Mouse (Mus musculus) forebrain, embryonic 13.5 days (tissue): Measurements from ENCODE around the gene Clspn. TPM values are rescaled to one million over a fixed set of nuclear protein-coding genes. Genes with fewer than 3 reads are reported as not detected.
"Not testable (repeated sequence)": the region's sequence is repeated elsewhere in the genome, so short reads cannot be mapped to it uniquely, and the experiment has no call there.

Experiments
- ATAC-seq: fragments of 200-750 bp; cut with Nextera tagmentation; 2 replicates; pipeline ENCODE4 v1.8.0; 2017
- H3K27ac ChIP-seq: fragments of 300-500 bp; sonication (generic); 2 replicates; pipeline ENCODE4 v1.5.1; 2015; ENCODE audit warnings: inconsistent platforms, mild to moderate bottlenecking, moderate library complexity
- H3K27me3 ChIP-seq: fragments of 300-500 bp; sonication (generic); 2 replicates; pipeline ENCODE4 v1.6.1; 2015; ENCODE audit warnings: mild to moderate bottlenecking, inconsistent platforms
- H3K36me3 ChIP-seq: fragments of 300-500 bp; sonication (generic); 2 replicates; pipeline ENCODE4 v1.6.1; 2015; ENCODE audit warnings: mild to moderate bottlenecking, inconsistent platforms; ENCODE audit not compliant: poor library complexity, severe bottlenecking
- H3K4me1 ChIP-seq: fragments of 300-500 bp; sonication (generic); 2 replicates; pipeline ENCODE4 v1.6.1; 2015; ENCODE audit warnings: inconsistent platforms
- H3K4me2 ChIP-seq: fragments of 300-500 bp; sonication (generic); 2 replicates; pipeline ENCODE4 v1.6.1; 2015; ENCODE audit warnings: inconsistent platforms, mild to moderate bottlenecking, moderate library complexity
- H3K4me3 ChIP-seq: fragments of 300-500 bp; sonication (generic); 2 replicates; pipeline ENCODE4 v1.5.1; 2015; ENCODE audit warnings: mild to moderate bottlenecking, inconsistent platforms
- H3K9ac ChIP-seq: fragments of 300-500 bp; sonication (generic); 2 replicates; pipeline ENCODE4 v1.6.1; 2015; ENCODE audit warnings: mild to moderate bottlenecking, inconsistent platforms
- H3K9me3 ChIP-seq: fragments of 300-500 bp; sonication (generic); replicated peaks from 2 replicates; pipeline ENCODE4 v1.6.1; 2016; ENCODE audit warnings: inconsistent platforms
- WGBS: fragments of 180-500 bp; shearing (Covaris S2); methylation state at CpG from one replicate; pipeline ENCODE4 v1.1.7; 2015; 5-methylcytosine and 5-hydroxymethylcytosine counted together
- polyA plus RNA-seq: library from polyadenylated mRNA; unstranded; fragments of >200 nt; fragmentation: Nextera tagmentation; extraction: Ambion mirVana; gene quantifications from 2 replicates; pipeline ENCODE4 v1.2.1, GENCODE M21; 2015

Clspn gene
- polyA plus RNA-seq, result 41.9 and 43.3 TPM in 2 replicates

GRCm38 (mm10) chr4:126556809-126557711 lies at the start of gene Clspn:
Clspn (plus strand) TSS chr4:126556935.
- WGBS, result under 1% methylated on average over 54 of the region's 54 CpGs
- Histone ChIP-seq H3K4me3 (peak within 1 kb of the TSS; percentile 54), H3K9me3 (no peaks in the 10 kb centered on the region), H3K36me3 (peaks cover 20% of the 10 kb centered on the region), H3K4me2 (peak within 1 kb of the TSS; percentile 64), H3K27me3 (no peaks in the 10 kb centered on the region), H3K4me1 (peaks cover 16% of the 10 kb centered on the region), H3K9ac (peak within 1 kb of the TSS; percentile 64), H3K27ac (peak within 1 kb of the TSS; percentile 60)
- peak; percentile 97 for ATAC-seq

DNA sequence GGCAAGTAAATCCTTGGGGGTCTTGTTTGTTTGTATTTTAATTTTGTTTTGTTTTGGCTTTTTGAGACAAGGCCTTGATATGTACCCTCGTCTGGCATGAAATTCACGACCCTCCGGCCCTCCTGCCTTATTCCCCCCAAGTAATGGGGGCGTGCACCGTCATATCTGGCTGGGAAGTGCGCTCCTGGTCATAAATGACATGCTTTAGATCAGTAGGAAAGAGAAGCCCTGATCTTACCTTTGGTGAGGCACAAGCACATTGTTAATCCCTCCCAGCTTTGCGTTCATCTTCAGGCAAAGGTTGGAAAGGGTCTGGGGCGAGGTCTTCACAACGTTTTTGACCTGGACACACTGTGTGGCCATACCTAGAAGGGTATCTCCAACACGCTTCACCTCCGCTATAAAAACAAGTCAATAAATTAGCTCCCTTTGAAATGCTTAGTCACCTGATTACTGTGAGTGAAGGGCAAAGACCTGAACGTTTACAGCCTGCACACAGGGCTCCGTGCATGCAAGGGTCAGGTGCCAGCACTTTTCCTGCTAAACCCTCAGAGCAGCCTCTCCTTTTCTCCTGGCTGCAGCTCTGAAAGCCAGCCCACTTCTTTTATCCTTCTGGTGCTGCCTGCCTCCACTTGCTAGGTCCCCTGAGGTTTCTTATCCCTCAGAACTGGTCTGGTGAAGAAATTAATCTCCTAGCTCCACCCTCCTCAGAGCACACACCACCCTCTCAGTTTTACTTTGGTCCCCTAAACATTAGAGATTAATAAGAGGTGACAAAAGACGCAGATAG lies 48.4 kb upstream of the Clspn start:
- Histone ChIP-seq H3K27me3 (no peaks in the 10 kb centered on the region), H3K27ac (no peak overlapping the region), H3K9me3 (no peaks in the 10 kb centered on the region), H3K36me3 (peaks cover 64% of the 10 kb centered on the region), H3K4me3 (no peak overlapping the region), H3K4me2 (no peak overlapping the region), H3K4me1 (no peaks in the 10 kb centered on the region), H3K9ac (no peak overlapping the region)
- no peak for ATAC-seq
- WGBS, result 78% methylated on average over 14 of the region's 14 CpGs

- Histone ChIP-seq H3K4me2 (no peak overlapping the region), H3K9ac (no peak overlapping the region), H3K27me3 (no peaks in the 10 kb centered on the region), H3K36me3 (peaks cover 66% of the 10 kb centered on the region), H3K27ac (no peak overlapping the region), H3K4me3 (no peak overlapping the region), H3K4me1 (no peaks in the 10 kb centered on the region), H3K9me3 (no peaks in the 10 kb centered on the region)
- WGBS, result 96% methylated on average over 2 of the region's 2 CpGs
- no peak for ATAC-seq
These were observed 47.7 kb upstream of the Clspn start for GRCm38 (mm10) chr4:126509072-126509471.

DNA sequence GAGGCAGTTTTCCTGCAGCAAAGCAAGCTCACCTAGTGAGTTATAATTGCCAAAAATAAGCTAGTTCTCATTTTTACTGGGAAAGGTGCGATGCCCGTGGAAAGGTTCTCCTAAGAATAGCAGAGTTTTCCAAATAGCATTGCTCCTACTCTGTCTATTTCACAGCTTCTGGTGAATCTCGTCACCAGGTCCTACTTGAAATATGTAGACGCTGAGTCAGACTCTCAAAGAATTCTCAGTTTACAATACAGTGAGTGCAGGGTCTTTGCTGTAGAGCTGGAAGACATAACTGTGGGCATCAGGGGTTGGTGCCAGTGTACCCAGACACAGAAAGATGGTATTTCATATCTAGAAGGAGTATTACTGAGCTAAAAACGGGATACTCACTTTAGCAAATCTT lies 45.7 kb upstream of the Clspn start:
- H3K27ac ChIP-seq, result no peak overlapping the region
- H3K4me1 ChIP-seq, result no peaks in the 10 kb centered on the region
- no peaks in the 10 kb centered on the region for H3K27me3 ChIP-seq
- H3K4me3 ChIP-seq, result no peak overlapping the region
- no peak overlapping the region for H3K9ac ChIP-seq
- ATAC-seq, result no peak
- peaks cover 63% of the 10 kb centered on the region for H3K36me3 ChIP-seq
- 91% methylated on average over 5 of the region's 5 CpGs for WGBS
- H3K9me3 ChIP-seq, result no peaks in the 10 kb centered on the region
- no peak overlapping the region for H3K4me2 ChIP-seq

DNA sequence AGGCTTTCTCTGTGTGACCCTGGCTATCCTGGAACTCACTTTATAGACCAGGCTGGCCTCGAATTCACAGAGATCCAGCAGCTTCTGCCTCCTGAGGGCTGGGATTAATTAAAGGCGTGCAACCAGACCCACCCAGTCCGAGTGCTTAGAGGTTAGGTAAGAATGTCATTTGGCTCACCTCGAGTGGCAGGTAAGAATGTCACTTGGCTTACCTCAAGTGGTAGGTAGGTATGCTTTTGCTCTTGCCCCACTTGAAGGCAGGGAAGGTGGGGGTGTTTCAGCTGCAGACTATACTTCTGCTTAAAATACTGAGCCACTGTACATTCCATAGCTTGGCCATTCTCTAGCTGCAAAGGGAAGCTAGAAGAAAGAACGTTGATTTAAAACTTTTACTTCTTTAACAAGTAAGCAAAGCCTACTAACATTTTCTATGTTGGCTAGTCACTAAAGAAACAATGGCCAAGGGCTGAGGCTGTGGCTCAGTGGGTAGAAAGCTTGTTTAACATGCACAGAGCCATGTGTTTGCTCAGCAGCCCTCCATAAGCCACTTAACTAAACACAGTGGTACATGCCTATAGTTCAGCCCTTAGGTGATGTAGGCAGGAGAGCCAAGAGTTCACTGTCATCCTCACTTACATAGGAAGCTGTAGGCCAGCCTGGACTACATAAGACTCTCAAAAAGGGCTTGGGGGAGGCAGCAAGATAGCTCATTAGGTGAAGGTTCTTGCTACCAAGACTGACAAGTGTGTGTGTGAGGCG lies 44.2 kb upstream of the Clspn start:
- H3K27me3 ChIP-seq, result no peaks in the 10 kb centered on the region
- H3K9me3 ChIP-seq, result no peaks in the 10 kb centered on the region
- H3K4me2 ChIP-seq, result no peak overlapping the region
- ATAC-seq, result no peak
- H3K9ac ChIP-seq, result no peak overlapping the region
- H3K27ac ChIP-seq, result no peak overlapping the region
- peaks cover 59% of the 10 kb centered on the region for H3K36me3 ChIP-seq
- no peak overlapping the region for H3K4me3 ChIP-seq
- WGBS, result 87% methylated on average over 6 of the region's 6 CpGs
- no peaks in the 10 kb centered on the region for H3K4me1 ChIP-seq

GRCm38 (mm10) chr4:126526164-126526563 lies 30.6 kb upstream of the Clspn start:
- Histone ChIP-seq H3K9me3 (no peaks in the 10 kb centered on the region), H3K9ac (no peak overlapping the region), H3K27ac (no peak overlapping the region), H3K4me3 (no peak overlapping the region), H3K4me1 (no peaks in the 10 kb centered on the region), H3K36me3 (peaks cover 4% of the 10 kb centered on the region; the same call in 1 of the 2 replicates), H3K27me3 (no peaks in the 10 kb centered on the region), H3K4me2 (no peak overlapping the region)
- 83% methylated on average over 3 of the region's 3 CpGs for WGBS
- ATAC-seq, result no peak

DNA sequence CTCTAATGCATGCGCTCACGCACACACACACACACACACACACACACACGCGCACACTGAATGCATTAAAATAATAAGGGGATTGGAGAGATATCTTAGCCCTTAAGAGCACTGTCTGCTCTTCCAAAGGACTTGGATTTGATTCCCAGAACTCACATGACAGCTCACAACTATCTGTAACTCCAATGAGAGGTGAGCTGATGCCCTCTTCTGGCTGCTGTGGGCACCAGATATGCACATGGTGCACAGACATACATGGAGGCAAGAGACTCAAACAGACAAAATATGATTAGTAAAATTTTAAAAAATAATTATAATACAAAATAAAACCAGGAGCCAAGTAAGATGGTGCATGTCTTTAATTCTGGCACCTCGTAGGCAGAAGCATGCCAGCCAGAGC lies 29.9 kb upstream of the Clspn start:
- no peak for ATAC-seq
- Histone ChIP-seq H3K9me3 (no peaks in the 10 kb centered on the region), H3K27ac (no peak overlapping the region), H3K4me2 (no peak overlapping the region), H3K4me3 (no peak overlapping the region), H3K36me3 (peaks cover 4% of the 10 kb centered on the region; the same call in 1 of the 2 replicates), H3K9ac (no peak overlapping the region), H3K27me3 (no peaks in the 10 kb centered on the region), H3K4me1 (peaks cover 4% of the 10 kb centered on the region; the same call in 1 of the 2 replicates)
- 92% methylated on average over 5 of the region's 5 CpGs for WGBS

GRCm38 (mm10) chr4:126532292-126532691 lies 24.4 kb upstream of the Clspn start:
- Histone ChIP-seq H3K4me2 (peak overlapping the region; percentile 90), H3K9ac (peak overlapping the region; percentile 91), H3K27me3 (0 out of 2 replicates have a peak, but pooled peaks cover 2% of the 10 kb centered on the region), H3K27ac (no peak overlapping the region), H3K36me3 (no peaks in the 10 kb centered on the region; the same call in 1 of the 2 replicates), H3K9me3 (no peaks in the 10 kb centered on the region), H3K4me1 (peaks cover 11% of the 10 kb centered on the region), H3K4me3 (peak overlapping the region; percentile 93)
- 31% methylated on average over 5 of the region's 5 CpGs for WGBS
- no peak for ATAC-seq

- Histone ChIP-seq H3K4me2 (peak within 1 kb of the TSS; percentile 90), H3K4me3 (peak within 1 kb of the TSS; percentile 93), H3K27ac (peak within 1 kb of the TSS; percentile 78), H3K9me3 (no peaks in the 10 kb centered on the region), H3K9ac (peak within 1 kb of the TSS; percentile 91), H3K4me1 (peaks cover 11% of the 10 kb centered on the region), H3K36me3 (no peaks in the 10 kb centered on the region; the same call in 1 of the 2 replicates), H3K27me3 (0 out of 2 replicates have a peak, but pooled peaks cover 2% of the 10 kb centered on the region)
- ATAC-seq, result peak; percentile 91
- under 1% methylated on average over 119 of the region's 120 CpGs for WGBS
These were observed 23.7 kb upstream of the Clspn start, which contains the start of gene Ago4 for GRCm38 (mm10) chr4:126532827-126533728. Ago4 (minus strand) TSS chr4:126533472.

- peak overlapping the region; percentile 93 for H3K4me3 ChIP-seq
- 0 out of 2 replicates have a peak, but pooled peaks cover 2% of the 10 kb centered on the region for H3K27me3 ChIP-seq
- H3K36me3 ChIP-seq, result no peaks in the 10 kb centered on the region; the same call in 1 of the 2 replicates
- peak overlapping the region; percentile 78; the same call in 1 of the 2 replicates for H3K27ac ChIP-seq
- peak overlapping the region; percentile 91 for H3K9ac ChIP-seq
- WGBS, result 11% methylated on average over 7 of the region's 7 CpGs
- H3K4me2 ChIP-seq, result peak overlapping the region; percentile 90
- H3K4me1 ChIP-seq, result peaks cover 11% of the 10 kb centered on the region
- no peaks in the 10 kb centered on the region for H3K9me3 ChIP-seq
- no peak; the same call in none of the 2 replicates for ATAC-seq
These were observed 23.0 kb upstream of the Clspn start for GRCm38 (mm10) chr4:126533729-126534070.

DNA sequence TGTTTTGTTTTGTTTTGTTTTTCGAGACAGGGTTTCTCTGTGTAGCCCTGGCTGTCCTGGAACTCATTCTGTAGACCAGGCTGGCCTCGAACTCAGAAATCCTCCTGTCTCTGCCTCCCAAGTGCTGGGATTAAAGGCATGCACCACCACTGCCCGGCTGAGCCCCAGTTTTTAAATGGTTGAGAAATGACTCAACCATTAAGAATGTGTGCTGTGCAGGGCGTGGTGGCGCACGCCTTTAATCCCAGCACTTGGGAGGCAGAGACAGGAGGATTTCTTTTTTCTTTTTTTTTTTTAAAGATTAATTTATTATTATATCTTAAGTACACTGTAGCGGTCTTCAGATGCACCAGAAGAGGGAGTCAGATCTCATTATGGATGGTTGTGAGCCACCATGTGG lies 21.1 kb upstream of the Clspn start:
- not testable (repeated sequence) for H3K4me3 ChIP-seq, H3K9me3 ChIP-seq, H3K27me3 ChIP-seq, H3K4me2 ChIP-seq, H3K9ac ChIP-seq, ATAC-seq, H3K36me3 ChIP-seq, H3K27ac ChIP-seq
- WGBS, result 96% methylated on average over 7 of the region's 7 CpGs
- peaks cover 11% of the 10 kb centered on the region for H3K4me1 ChIP-seq
